Mouse (Mus musculus) kidney, adult 2 months (tissue): ENCODE measurements at regions not wholly inside any gene's neighbourhood (a gene's known extent, or its start where the extent isn't known, plus 50 kb on each side); places are given as distances from the start of the nearest gene placed in this dataset.

Experiments used
- DNase-seq: peaks from one replicate; pipeline ENCODE4 v3.0.0; 2021
- H3K27ac ChIP-seq: fragments of 200-500 bp; 2 replicates; pipeline ENCODE4 v1.5.1; 2012; ENCODE audit warnings: low read depth, low read length, control low read depth, inconsistent platforms; ENCODE audit not compliant: insufficient read depth
- H3K27me3 ChIP-seq: fragments of 200-500 bp; replicated peaks from 2 replicates; pipeline ENCODE4 v1.6.1; 2012; ENCODE audit warnings: mild to moderate bottlenecking, moderate library complexity, low read length, inconsistent platforms; ENCODE audit not compliant: control insufficient read depth, insufficient read depth
- H3K36me3 ChIP-seq: fragments of 200-500 bp; 2 replicates; pipeline ENCODE4 v1.6.1; 2012; ENCODE audit warnings: mild to moderate bottlenecking, moderate library complexity, low read length, inconsistent platforms; ENCODE audit not compliant: control insufficient read depth, insufficient read depth
- H3K4me1 ChIP-seq: fragments of 200-500 bp; 2 replicates; pipeline ENCODE4 v1.6.1; 2011; ENCODE audit warnings: low read length; ENCODE audit not compliant: control insufficient read depth, insufficient read depth
- H3K4me3 ChIP-seq: fragments of 200-500 bp; 2 replicates; pipeline ENCODE4 v1.5.1; 2011; ENCODE audit warnings: mild to moderate bottlenecking, low read depth, low read length, control low read depth; ENCODE audit not compliant: insufficient read depth
- CTCF ChIP-seq: fragments of 200-500 bp; conservative IDR thresholded peaks from 2 replicates; pipeline ENCODE4 v1.5.1; 2011; ENCODE audit warnings: low read depth, mild to moderate bottlenecking, control low read depth, low read length, moderate library complexity, mixed read lengths; ENCODE audit not compliant: insufficient read depth, insufficient read length
- POLR2A ChIP-seq: fragments of 200-500 bp; IDR thresholded peaks from one replicate; pipeline ENCODE4 v1.6.1; 2011; ENCODE audit warnings: low read depth, low read length, control low read depth
- WGBS: fragments of 180-500 bp; shearing (Covaris S2); methylation state at CpG from one replicate; pipeline ENCODE4 v1.1.7; 2018; 5-methylcytosine and 5-hydroxymethylcytosine counted together

GRCm38 (mm10) chr11:79863487-79864175 is 98.6 kb downstream of the Utp6 start:
- no peaks in the 10 kb centered on the region for H3K4me1 ChIP-seq
- no peak overlapping the region for H3K27ac ChIP-seq
- H3K27me3 ChIP-seq: no peaks in the 10 kb centered on the region
- DNase-seq: peak; percentile 77
- H3K36me3 ChIP-seq: no peaks in the 10 kb centered on the region
- no peak overlapping the region for H3K4me3 ChIP-seq
- TF ChIP-seq CTCF (no peak), POLR2A (no peak)
- WGBS: 77% methylated on average over 14 of the region's 14 CpGs

- Histone ChIP-seq H3K4me1 (no peaks in the 10 kb centered on the region), H3K4me3 (no peak overlapping the region), H3K36me3 (no peaks in the 10 kb centered on the region), H3K27me3 (no peaks in the 10 kb centered on the region), H3K27ac (no peak overlapping the region)
- no peak for TF ChIP-seq POLR2A
- TF ChIP-seq CTCF: no peak
- peak; percentile 57 for DNase-seq
- 38% methylated on average over 12 of the region's 12 CpGs for WGBS
These were observed 101.6 kb downstream of the Utp6 start for GRCm38 (mm10) chr11:79860611-79861067.

DNA sequence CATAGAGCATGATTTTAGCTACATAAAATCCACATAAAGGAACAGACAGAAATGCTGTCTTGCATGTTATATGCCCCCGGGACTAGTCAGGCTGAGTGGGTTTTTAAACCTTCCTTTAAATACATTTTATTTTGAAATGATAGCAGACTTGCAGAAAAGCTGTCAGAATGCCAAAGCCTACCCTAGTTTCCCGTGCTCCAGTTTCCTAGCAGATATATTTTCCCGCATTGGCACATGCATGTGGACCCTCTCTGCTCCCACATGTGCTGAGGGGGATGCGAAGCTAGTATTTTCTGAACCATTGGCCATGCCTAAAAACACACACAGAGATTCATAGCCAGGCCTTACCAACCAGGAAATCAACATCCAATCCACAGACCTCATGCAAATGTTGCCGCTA is 105.8 kb downstream of the Utp6 start:
- 85% methylated on average over 5 of the region's 5 CpGs for WGBS
- no peaks in the 10 kb centered on the region for H3K27me3 ChIP-seq

GRCm38 (mm10) chr11:79849545-79849944 is 112.6 kb downstream of the Utp6 start:
- no peak for TF ChIP-seq CTCF
- no peak for DNase-seq
- H3K4me3 ChIP-seq: no peak overlapping the region
- H3K36me3 ChIP-seq: no peaks in the 10 kb centered on the region
- H3K4me1 ChIP-seq: no peaks in the 10 kb centered on the region
- H3K27ac ChIP-seq: no peak overlapping the region
- H3K27me3 ChIP-seq: no peaks in the 10 kb centered on the region
- 90% methylated on average over 3 of the region's 3 CpGs for WGBS

More for the DNA sequence above, 105.8 kb downstream of the Utp6 start:
- Histone ChIP-seq H3K4me3 (no peak overlapping the region), H3K27ac (no peak overlapping the region), H3K36me3 (no peaks in the 10 kb centered on the region), H3K4me1 (no peaks in the 10 kb centered on the region)
- no peak for DNase-seq
- no peak for TF ChIP-seq POLR2A
- TF ChIP-seq CTCF: no peak

GRCm38 (mm10) chr11:79844436-79844835 is 117.8 kb downstream of the Utp6 start:
- Histone ChIP-seq H3K27ac (no peak overlapping the region), H3K27me3 (no peaks in the 10 kb centered on the region), H3K4me1 (no peaks in the 10 kb centered on the region), H3K36me3 (no peaks in the 10 kb centered on the region), H3K4me3 (no peak overlapping the region)
- TF ChIP-seq POLR2A: no peak
- TF ChIP-seq CTCF: no peak
- DNase-seq: no peak
- WGBS: 84% methylated on average over 4 of the region's 4 CpGs

DNA sequence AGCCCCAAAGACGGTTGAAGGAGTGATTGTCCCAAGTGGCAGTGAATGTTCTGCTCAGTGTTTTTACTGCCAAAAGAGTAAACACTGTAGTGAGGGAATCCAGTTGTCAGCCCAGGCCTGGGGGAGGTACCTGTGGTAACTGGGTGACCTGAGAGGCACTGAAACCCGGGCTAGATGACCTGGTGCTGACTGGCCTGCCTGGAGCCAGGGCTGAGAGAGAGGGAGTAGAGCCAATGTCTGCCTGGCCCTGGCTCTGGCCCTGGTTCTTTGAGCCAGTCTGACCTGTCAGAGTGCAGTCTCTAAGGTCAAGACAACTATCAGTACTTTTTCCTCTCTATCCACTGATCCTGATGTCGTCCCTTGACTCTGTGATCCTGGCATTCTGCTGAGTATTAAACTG is 119.2 kb downstream of the Utp6 start:
- Histone ChIP-seq H3K4me1 (no peaks in the 10 kb centered on the region), H3K27ac (no peak overlapping the region), H3K27me3 (no peaks in the 10 kb centered on the region), H3K4me3 (no peak overlapping the region), H3K36me3 (no peaks in the 10 kb centered on the region)
- DNase-seq: peak; percentile 35
- TF ChIP-seq POLR2A (no peak), CTCF (no peak)
- 58% methylated on average over 3 of the region's 3 CpGs for WGBS

GRCm38 (mm10) chr11:79839973-79840372 is 122.2 kb downstream of the Utp6 start:
- Histone ChIP-seq H3K27me3 (no peaks in the 10 kb centered on the region), H3K4me1 (peaks cover 3% of the 10 kb centered on the region; the same call in 1 of the 2 replicates), H3K4me3 (no peak overlapping the region), H3K36me3 (no peaks in the 10 kb centered on the region), H3K27ac (no peak overlapping the region)
- WGBS: 89% methylated on average over 6 of the region's 6 CpGs
- no peak for TF ChIP-seq CTCF
- DNase-seq: no peak
